11 mouse cellular contexts compared by ENCODE assay signal in the genomic region with DNA sequence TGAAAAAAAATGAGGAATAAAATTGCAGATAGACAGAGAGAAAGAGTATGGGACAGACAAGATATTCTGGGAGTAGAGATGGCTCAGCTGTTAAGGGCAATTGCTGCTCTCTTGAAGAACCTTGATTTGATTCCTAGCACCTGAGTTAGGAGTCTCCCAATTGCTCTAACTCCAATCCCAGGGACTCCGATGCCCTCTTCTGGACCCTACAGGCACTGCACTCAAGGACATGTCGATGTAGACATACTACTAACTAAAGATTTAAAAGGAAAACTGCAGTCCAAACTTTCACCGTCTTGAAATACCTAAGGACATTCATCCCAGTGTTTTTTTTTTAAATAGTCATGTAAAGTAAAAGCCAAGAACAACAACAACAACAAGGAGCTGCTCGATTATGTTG.
DNase-seq lines count a peak whose midpoint lies in the region; TF ChIP-seq lines count a peak whose summit lies in the region.
"Had no signal": no experiment of that assay in that cellular context is flagged by ENCODE, and none has a peak within 500 bp of the region (broad histone marks: within the 10 kb centered on the region; RNA-seq: fewer than 3 reads in every experiment).

No protein-coding gene starts in this region.

- H3K4me1 ChIP-seq in thymus, adult 2 months (replicated peaks; ENCODE audit: control insufficient read depth, insufficient read depth, low read length): no peaks in the 10 kb centered on the region
- H3K4me1 ChIP-seq: heart, embryonic 12.5 days; neural tube, embryonic 12.5 days had no signal

- DNase-seq in adrenal gland, postnatal 10 days: peak; percentile 43
- DNase-seq in adrenal gland, adult 18-20 months (ENCODE audit: low spot score in 2 of 2): no peak
- peak; percentile 16 for DNase-seq in kidney, adult 18-20 months
- DNase-seq in kidney, postnatal 14 days: no peak
- peak; percentile 26 for DNase-seq in thymus, adult 2 months
- DNase-seq in thymus, postnatal 0 days (ENCODE audit: low spot score): no peak
- DNase-seq in thymus, postnatal 4 days: peak; percentile 58
- no peak for DNase-seq in layer of hippocampus, adult 11-12 months (ENCODE audit: low spot score)
- DNase-seq: midbrain, embryonic 14.5 days had no signal

- H3K27me3 ChIP-seq in thymus, adult 2 months (ENCODE audit: control insufficient read depth, insufficient read depth, low read length): no peaks in the 10 kb centered on the region
- H3K27me3 ChIP-seq: neural tube, embryonic 12.5 days had no signal

- H3K27ac ChIP-seq in thymus, adult 2 months (ENCODE audit: control insufficient read depth, insufficient read depth, low read length): no peak overlapping the region
- H3K27ac ChIP-seq: neural tube, embryonic 12.5 days had no signal

- TF ChIP-seq POLR2A in thymus, adult 2 months (IDR thresholded peaks at IDR 0.05; ENCODE audit: control insufficient read depth, extremely low read depth, insufficient read depth, low read length, poor library complexity): no peak

- H3K36me3 ChIP-seq in thymus, adult 2 months (ENCODE audit: control insufficient read depth, insufficient read depth, low read length): no peaks in the 10 kb centered on the region
- H3K36me3 ChIP-seq: heart, embryonic 12.5 days; neural tube, embryonic 12.5 days had no signal

- no peak for TF ChIP-seq CTCF in thymus, adult 2 months (IDR thresholded peaks at IDR 0.05; ENCODE audit: borderline replicate concordance, control insufficient read depth, extremely low read depth, insufficient read depth, low read length, poor library complexity)

- WGBS in thymus, adult 2 months: 75% methylated on average over 4 of the region's 4 CpGs

- H3K4me3 ChIP-seq in thymus, adult 2 months (ENCODE audit: control insufficient read depth, insufficient read depth, low read length): no peak overlapping the region
- H3K4me3 ChIP-seq: heart, embryonic 12.5 days; neural tube, embryonic 12.5 days had no signal

Comparison
In these comparisons a context has a peak if more than half of its experiments do, and no peak if none do; other contexts are left out.
1. DNase-seq: peak in adrenal gland, postnatal 10 days (single experiment), kidney, adult 18-20 months (single experiment), thymus, adult 2 months (single experiment) and thymus, postnatal 4 days (single experiment); none in adrenal gland, adult 18-20 months (0 of 2), kidney, postnatal 14 days (single experiment), thymus, postnatal 0 days (single experiment) and layer of hippocampus, adult 11-12 months (single experiment).